Mouse (Mus musculus): ENCODE results near the gene Prdx2.

GRCm38 (mm10) chr8:84970913-84971312, 1.5 kb downstream of the Prdx2 start:
- TF ChIP-seq CTCF (IDR thresholded peaks at IDR 0.05; ENCODE audit: borderline replicate concordance, insufficient read depth, low read depth, low read length) (no peak), POLR2A (IDR thresholded peaks at IDR 0.05; ENCODE audit: borderline replicate concordance, insufficient read depth, low read length) (no peak)
